Mouse (Mus musculus): Measurements from ENCODE around the gene P4ha3.
A peak's percentile ranks its signal among the peaks of the same experiment; 100 is the strongest.
"Not testable (repeated sequence)": the region's sequence is repeated elsewhere in the genome, so short reads cannot be mapped to it uniquely, and the experiment has no call there.

Gene P4ha3

DNA sequence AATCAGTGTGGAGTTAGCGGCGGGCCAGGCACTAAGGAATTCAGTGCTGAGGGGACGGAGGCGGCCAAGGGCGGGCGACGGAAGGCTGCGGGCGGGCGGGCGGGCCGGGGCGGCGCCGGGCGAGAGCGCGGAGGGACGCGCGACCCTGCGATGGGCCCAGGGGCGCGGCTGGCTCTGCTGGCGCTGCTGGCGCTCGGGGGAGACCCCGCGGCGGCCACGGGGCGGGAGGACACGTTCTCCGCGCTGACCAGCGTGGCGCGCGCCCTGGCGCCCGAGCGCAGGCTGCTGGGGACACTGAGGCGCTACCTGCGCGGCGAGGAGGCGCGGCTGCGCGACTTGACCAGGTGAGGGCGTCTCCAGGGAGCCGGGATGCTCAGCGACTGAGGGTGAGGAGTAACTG, at the start of gene P4ha3:
Gene P4ha3, plus strand, starts transcription at position 138 of the 400 bp plus-strand sequence.
- no peak for DNase-seq (ENCODE audit: low read depth)

DNA sequence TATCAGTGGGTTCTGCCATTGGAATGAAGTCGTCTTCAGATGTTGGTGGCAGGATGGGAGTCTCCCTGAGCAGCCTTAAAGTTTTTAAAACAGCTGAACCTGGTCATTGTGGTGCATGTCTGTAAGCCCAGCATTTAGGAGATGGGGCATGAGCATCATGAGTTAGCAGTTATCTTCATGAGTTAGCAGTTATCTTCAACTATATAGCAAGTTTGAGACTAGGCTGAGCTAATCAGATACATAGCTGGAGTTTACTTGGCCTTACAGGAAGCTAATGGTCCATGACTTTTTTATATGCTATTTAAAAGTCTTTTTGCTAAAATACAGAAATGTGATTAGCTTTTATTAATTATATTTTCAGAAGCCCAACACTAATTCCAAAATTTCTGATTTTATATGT, 47.0 kb upstream of the P4ha3 start:
- peak; percentile 23 for DNase-seq (ENCODE audit: low read depth)

GRCm38 (mm10) chr7:100240601-100241000, 44.7 kb upstream of the P4ha3 start:
- DNase-seq (ENCODE audit: low read depth) = no peak

DNA sequence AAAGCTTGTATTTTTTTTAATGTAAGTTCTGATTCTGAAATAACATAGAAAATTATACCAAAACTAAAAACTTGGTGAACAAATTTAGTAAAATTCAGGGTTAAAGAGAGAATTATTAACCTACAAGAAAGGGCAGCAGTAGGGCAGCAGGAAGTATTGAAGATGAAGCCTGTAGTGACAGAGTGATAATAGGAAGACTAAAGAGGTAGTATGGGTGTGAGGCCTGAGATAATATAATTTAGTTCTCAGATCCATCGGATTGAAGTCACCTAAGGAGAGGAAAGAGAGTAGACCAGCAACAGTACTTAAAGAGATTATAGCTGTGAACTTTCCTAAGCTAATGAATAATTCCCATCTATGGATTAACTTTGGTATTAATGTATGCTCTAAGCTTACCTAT, 42.3 kb upstream of the P4ha3 start:
- peak; percentile 25 for DNase-seq (ENCODE audit: low read depth)

DNA sequence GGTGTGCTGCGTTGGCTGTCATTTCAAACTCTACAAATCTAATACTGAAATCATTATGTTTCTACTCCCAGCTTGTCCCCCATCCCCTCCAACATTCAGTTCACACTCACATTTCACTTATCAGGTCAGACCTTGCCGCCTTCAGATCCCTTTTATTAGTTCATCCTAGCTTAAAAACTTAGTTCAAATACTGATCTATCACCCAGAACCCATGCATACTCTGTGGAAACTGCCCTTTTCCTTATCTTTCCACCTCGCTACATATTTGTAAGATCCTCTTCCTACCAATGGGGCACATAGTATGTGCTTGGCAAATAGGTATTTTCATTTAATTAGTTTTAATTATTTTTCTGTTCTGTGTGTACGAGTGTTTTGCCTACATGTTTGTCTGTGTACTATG, 41.1 kb upstream of the P4ha3 start:
- no peak for DNase-seq (ENCODE audit: low read depth)

- no peak for DNase-seq (ENCODE audit: low read depth)
Observed at GRCm38 (mm10) chr7:100245176-100245575, 40.1 kb upstream of the P4ha3 start.

DNA sequence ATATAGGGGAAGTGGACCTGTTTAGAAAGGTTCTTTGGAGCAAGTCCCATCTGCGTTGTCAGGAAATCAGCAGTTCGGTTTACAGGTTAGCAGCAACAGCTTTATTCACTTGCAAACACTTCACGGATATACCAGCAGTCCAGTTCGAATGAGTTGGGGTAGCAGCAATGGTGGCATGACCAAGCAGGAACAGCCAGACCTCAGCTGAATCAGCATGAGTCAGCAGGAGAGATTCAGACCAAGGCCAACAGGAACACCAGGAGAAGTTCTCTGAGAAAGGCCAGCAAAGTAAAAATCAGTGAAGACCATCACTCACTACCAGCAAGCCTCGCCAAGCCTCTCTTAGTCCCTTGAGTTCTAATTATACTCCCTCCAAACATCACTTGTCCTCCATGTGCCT, 34.7 kb upstream of the P4ha3 start:
- DNase-seq (ENCODE audit: low read depth) = peak; percentile 34

GRCm38 (mm10) chr7:100262350-100262749, 23.0 kb upstream of the P4ha3 start:
- DNase-seq (ENCODE audit: low read depth) = peak; percentile 60

- not testable (repeated sequence) for DNase-seq (ENCODE audit: low read depth)
Observed at GRCm38 (mm10) chr7:100264934-100265333, 20.4 kb upstream of the P4ha3 start.

GRCm38 (mm10) chr7:100272369-100272768, 13.0 kb upstream of the P4ha3 start:
- no peak for DNase-seq (ENCODE audit: low read depth)

DNA sequence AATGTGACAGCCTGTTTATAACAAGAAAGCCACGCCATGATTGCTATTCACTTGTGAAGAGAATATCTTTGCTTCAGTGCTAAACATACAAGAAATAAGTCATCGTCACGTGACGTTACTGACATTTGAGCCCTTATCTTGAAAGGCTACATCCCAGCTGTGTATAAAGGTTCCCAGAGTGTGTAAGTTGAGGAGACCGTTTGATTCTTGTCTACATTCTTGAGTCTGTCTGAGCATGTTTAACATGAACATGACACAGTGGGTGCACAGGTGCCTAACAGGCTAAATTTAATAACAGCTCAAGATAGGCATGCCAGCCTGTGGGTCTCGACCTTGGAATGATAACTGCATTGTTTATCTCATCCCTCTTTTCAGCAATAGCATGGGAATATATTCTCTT, 10.8 kb upstream of the P4ha3 start:
- no peak for DNase-seq (ENCODE audit: low read depth)

- DNase-seq (ENCODE audit: low read depth) = peak; percentile 59
Observed at GRCm38 (mm10) chr7:100276397-100276796, 8.9 kb upstream of the P4ha3 start.

DNA sequence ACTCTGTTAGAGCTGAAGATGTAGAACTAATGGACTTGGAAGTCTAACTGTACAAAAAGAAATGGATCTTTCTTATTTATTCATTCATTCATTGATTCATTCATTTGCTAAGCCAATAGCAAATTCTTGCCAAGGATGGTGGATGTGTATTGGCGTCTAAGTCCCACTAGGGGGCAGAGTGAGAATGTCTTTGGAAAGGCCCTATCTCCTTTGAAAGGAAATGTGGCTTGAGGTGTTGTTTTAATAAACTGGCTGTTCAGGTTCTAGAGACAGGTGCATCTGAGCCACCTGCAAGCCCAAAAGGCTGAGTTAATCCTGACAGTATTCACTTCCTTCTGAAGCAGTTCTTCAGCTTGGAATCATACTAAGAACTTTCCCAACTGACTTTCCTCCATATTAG, 5.5 kb upstream of the P4ha3 start:
- DNase-seq (ENCODE audit: low read depth) = peak; percentile 73

DNA sequence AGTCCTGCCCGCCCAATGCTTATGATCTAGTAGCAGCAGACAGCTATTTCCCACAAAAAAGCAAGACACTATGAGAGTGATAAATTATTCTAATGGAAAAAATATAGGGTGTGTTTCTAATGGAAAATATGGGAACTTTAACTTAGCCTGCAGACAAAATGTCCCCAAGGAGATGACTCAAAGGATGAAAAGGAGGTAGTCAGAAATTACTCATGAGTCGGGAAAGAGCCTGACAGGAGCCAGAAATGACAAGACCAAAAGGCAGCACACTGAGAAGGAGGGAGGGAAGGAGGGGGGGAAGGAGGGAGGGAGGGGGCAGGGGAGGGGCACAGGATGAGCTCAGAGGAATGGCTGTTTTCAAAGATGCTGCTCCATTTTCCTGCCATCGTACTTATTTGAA, 3.7 kb upstream of the P4ha3 start:
- peak; percentile 38 for DNase-seq (ENCODE audit: low read depth)

- DNase-seq (ENCODE audit: low read depth) = no peak
Observed at GRCm38 (mm10) chr7:100283298-100283697, 2.0 kb upstream of the P4ha3 start.

- DNase-seq (ENCODE audit: low read depth) = peak; percentile 76
Observed at GRCm38 (mm10) chr7:100287748-100288578, 2.6 kb downstream of the P4ha3 start.

- no peak for DNase-seq (ENCODE audit: low read depth)
Observed at GRCm38 (mm10) chr7:100288622-100289021, 3.3 kb downstream of the P4ha3 start.

- DNase-seq (ENCODE audit: low read depth) = no peak
Observed at GRCm38 (mm10) chr7:100293546-100293945, 8.2 kb downstream of the P4ha3 start.

DNA sequence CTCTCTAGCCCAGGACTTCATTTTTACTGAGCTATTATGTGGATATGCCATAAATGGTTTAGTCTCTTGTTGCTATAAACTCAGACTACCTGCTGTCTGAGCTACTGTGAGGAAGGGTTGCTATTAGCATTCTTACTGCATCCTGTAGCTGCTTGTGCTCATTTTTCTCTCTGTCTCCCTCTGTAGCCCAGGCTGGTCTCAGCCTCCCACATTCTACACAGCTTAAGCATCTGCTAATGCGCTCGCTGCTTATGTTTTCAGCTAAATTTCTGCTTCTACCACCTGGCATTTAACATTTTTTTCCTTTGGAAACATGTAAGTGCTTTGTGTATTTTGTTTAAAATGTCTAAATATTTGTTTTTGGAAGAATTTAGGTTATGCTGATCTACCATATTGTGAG, 10.4 kb downstream of the P4ha3 start:
- DNase-seq (ENCODE audit: low read depth) = no peak

DNA sequence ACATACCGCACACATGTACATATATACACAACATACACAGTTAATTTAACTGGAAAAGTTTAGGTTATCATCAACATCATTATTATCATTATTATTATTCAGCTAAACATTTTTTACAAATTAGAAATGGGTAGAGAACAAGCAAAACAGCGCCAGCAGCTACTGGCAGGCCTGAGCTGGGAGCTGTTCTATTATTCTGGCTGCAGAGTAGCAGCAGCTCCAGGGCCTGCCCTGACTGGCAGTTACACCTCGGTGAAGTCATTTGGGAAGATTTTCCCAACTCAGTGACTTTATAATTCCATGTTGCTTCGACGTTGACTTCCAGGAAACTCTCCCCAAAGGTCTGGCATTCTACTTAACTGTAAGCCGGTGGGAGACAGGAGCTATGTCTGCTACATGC, 11.4 kb downstream of the P4ha3 start:
- DNase-seq (ENCODE audit: low read depth) = no peak

- no peak for DNase-seq (ENCODE audit: low read depth)
Observed at GRCm38 (mm10) chr7:100298861-100299510, 13.7 kb downstream of the P4ha3 start.

DNA sequence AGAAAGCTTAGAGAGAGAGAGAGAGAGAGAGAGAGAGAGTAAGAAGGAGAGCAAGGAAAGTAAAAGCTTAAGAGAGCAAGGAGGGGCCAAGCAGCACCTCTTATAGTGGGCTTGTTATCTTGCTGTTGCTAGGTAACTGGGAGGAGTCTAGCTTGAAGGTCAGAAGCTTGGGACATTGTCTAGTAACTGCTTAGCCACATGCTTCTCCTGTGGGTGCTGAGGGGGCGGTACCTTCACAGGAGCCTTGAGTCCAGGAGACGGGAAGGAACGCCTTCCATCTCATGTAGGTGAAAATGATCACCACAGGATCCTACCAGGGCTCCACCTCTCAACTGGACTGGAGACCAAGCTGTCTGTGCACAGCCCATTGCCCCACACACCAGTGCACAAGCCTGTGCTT, 16.1 kb downstream of the P4ha3 start:
- DNase-seq (ENCODE audit: low read depth) = no peak

DNA sequence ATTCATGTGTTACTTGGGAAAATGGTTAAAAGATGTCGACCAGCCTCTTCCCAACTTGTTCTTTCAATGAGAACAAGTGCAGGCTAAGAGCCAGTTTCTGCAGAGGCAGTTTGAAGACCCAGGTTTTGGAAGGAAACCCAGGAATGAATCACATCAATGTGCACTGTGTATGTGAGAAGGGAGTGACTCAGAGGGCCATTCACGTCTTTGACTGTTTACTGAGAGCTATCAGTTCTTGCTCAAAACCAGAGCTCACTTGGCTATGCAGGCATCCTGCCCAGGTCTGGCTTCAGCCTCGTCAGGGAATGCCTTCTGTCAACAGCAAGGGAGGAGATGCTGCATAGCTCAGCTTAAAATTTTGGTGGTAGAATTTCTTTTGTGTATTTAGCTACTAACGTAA, 17.0 kb downstream of the P4ha3 start:
- DNase-seq (ENCODE audit: low read depth) = peak; percentile 57

DNA sequence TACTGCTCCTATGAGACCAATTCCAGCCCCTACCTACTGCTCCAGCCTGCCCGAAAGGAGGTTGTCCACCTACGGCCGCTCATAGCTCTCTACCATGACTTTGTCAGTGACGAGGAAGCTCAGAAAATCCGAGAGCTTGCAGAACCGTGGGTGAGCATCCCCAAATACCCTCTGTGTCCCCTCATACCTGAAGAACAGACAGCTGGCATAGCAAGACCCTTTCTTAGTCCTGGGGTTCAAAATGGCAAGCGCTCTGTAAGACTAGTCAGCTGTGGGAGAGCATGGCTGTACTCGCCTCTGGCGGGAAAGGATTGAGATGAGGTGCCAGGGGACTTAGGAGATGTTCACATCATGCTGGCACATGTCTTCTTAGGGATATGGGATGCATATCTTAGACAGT, 20.6 kb downstream of the P4ha3 start:
- no peak for DNase-seq (ENCODE audit: low read depth)
